ENCODE assay signal across 26 mouse cellular contexts in the genomic region with DNA sequence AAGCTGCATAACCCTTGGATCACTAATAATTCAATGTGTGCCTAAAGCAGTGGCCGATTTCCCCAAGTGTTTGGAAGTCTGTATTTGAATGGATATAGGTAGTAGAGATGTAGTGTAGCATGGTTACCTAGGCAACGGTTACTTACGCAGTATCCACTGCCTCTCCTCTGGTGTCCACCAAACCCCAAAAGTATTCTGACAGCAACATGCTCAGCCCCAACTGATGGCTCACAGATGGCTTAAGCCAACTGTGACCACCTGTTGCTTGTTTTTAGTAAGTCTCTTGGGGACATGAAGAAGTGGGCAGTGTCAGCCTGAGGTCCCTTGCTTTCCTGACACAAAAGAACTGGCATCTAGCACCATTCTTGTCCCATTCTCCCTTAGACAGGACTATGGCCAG. TPM values are rescaled to one million over a fixed set of nuclear protein-coding genes. Genes with fewer than 3 reads are reported as not detected.
DNase-seq lines count a peak whose midpoint lies in the region; ATAC-seq and TF ChIP-seq lines count a peak whose summit lies in the region.
"Had no signal": no experiment of that assay in that cellular context is flagged by ENCODE, and none has a peak within 500 bp of the region (broad histone marks: within the 10 kb centered on the region; RNA-seq: fewer than 3 reads in every experiment).

No protein-coding gene starts in this region.

- peak; percentile 32 for DNase-seq in cerebellum, adult 11-12 months
- DNase-seq in cerebellum, adult 8-10 months: no peak
- DNase-seq in embryo, embryonic 10 days (ENCODE audit: low spot score): peak; percentile 22
- no peak for DNase-seq in embryo, embryonic 11 days
- DNase-seq in limb, embryonic 14.5 days (ENCODE audit: low spot score): no peak
- no peak for DNase-seq in limb, embryonic 10.5 days (ENCODE audit: low spot score)
- DNase-seq in adrenal gland, postnatal 10 days: no peak
- DNase-seq: adrenal gland, adult 8-10 months; gastrocnemius, postnatal 14 days; heart, postnatal 14 days; kidney, adult 9 months; kidney, postnatal 10 days; layer of hippocampus, postnatal 36 days; liver, postnatal 0 days; lung, postnatal 36 days; right cerebral cortex, postnatal 25 days; thymus, postnatal 14 days had no signal

- H3K4me2 ChIP-seq in limb, embryonic 14.5 days (replicated peaks; ENCODE audit: low read depth, low read length, severe bottlenecking): no peak overlapping the region
- H3K4me2 ChIP-seq: embryonic facial prominence, embryonic 12.5 days; limb, embryonic 12.5 days; liver, embryonic 12.5 days; midbrain, embryonic 11.5 days; stomach, embryonic 15.5 days had no signal

- H3K9ac ChIP-seq in limb, embryonic 14.5 days (ENCODE audit: low read depth, low read length, severe bottlenecking): no peak overlapping the region
- H3K9ac ChIP-seq: embryonic facial prominence, embryonic 12.5 days; limb, embryonic 12.5 days; liver, embryonic 12.5 days; liver, postnatal 0 days; stomach, embryonic 15.5 days had no signal

- peak; percentile 36; the same call in 1 of the 2 replicates for ATAC-seq in limb, embryonic 14.5 days (ENCODE audit: low FRiP score, low read depth)
- ATAC-seq: forebrain, embryonic 16.5 days; intestine, embryonic 16.5 days; liver, embryonic 12.5 days; liver, postnatal 0 days; midbrain, embryonic 16.5 days had no signal

- H3K4me1 ChIP-seq in limb, embryonic 14.5 days (ENCODE audit: control insufficient read depth, insufficient read depth, low read length): no peaks in the 10 kb centered on the region
- H3K4me1 ChIP-seq in limb, embryonic 10.5 days: no peaks in the 10 kb centered on the region
- H3K4me1 ChIP-seq: embryonic facial prominence, embryonic 12.5 days; limb, embryonic 12.5 days; stomach, embryonic 15.5 days had no signal

- WGBS in limb, embryonic 14.5 days: 97% methylated on average over 3 of the region's 3 CpGs
- 94% methylated on average over 3 of the region's 3 CpGs for WGBS in limb, embryonic 10.5 days

- no peaks in the 10 kb centered on the region for H3K9me3 ChIP-seq in limb, embryonic 14.5 days (ENCODE audit: control insufficient read depth, low read length)
- no peaks in the 10 kb centered on the region for H3K9me3 ChIP-seq in limb, embryonic 10.5 days (replicated peaks)
- H3K9me3 ChIP-seq: embryonic facial prominence, embryonic 12.5 days; liver, embryonic 12.5 days; stomach, embryonic 15.5 days had no signal

- H3K27ac ChIP-seq in limb, embryonic 14.5 days (replicated peaks; ENCODE audit: low read depth, low read length): no peak overlapping the region
- H3K27ac ChIP-seq in limb, embryonic 10.5 days: no peak overlapping the region
- H3K27ac ChIP-seq: embryonic facial prominence, embryonic 12.5 days; limb, embryonic 12.5 days; liver, embryonic 12.5 days; stomach, embryonic 15.5 days had no signal

- TF ChIP-seq POLR2A in limb, embryonic 14.5 days (IDR thresholded peaks at IDR 0.05; ENCODE audit: borderline replicate concordance, extremely low read depth, insufficient read depth, insufficient read length): no peak

- H3K36me3 ChIP-seq in limb, embryonic 14.5 days (ENCODE audit: control insufficient read depth, insufficient read depth, low read length): peaks cover 45% of the 10 kb centered on the region
- peaks cover 53% of the 10 kb centered on the region for H3K36me3 ChIP-seq in limb, embryonic 10.5 days

- H3K27me3 ChIP-seq in limb, embryonic 14.5 days (ENCODE audit: control insufficient read depth, insufficient read depth, low read length): no peaks in the 10 kb centered on the region
- H3K27me3 ChIP-seq in limb, embryonic 10.5 days (ENCODE audit: low read depth, poor library complexity, severe bottlenecking): no peaks in the 10 kb centered on the region
- H3K27me3 ChIP-seq: CH12.LX; embryonic facial prominence, embryonic 12.5 days; limb, embryonic 12.5 days; liver, embryonic 12.5 days; stomach, embryonic 15.5 days had no signal

- no peak overlapping the region for H3K4me3 ChIP-seq in limb, embryonic 14.5 days (replicated peaks; ENCODE audit: low read length)
- H3K4me3 ChIP-seq in limb, embryonic 10.5 days: no peak overlapping the region
- H3K4me3 ChIP-seq: embryonic facial prominence, embryonic 12.5 days; limb, embryonic 12.5 days; liver, embryonic 12.5 days; stomach, embryonic 15.5 days had no signal

RNA-seq across cellular contexts. Expression of gene Zbed3, which starts 25.1 kb away (rescaled TPM):
- 80.2 and 102 TPM in 2 replicates for polyA plus RNA-seq in limb, embryonic 14.5 days (2012; rRNA removed)
- polyA plus RNA-seq in limb, embryonic 14.5 days (2014; fragmentation: Nextera tagmentation; extraction: Ambion mirVana): 68.8 and 75.5 TPM in 2 replicates
- polyA plus RNA-seq in limb, embryonic 10.5 days (2016; fragmentation: Nextera tagmentation; extraction: Ambion mirVana): 81.8 and 98.6 TPM in 2 replicates
- total RNA-seq in adrenal gland, postnatal 10 days (2021): 10 to 100 TPM; 34.9 to 36.3 TPM

RNA-seq across cellular contexts. Expression of gene Aggf1, which starts 26.7 kb away (rescaled TPM):
- 20.0 and 24.4 TPM in 2 replicates for polyA plus RNA-seq in limb, embryonic 14.5 days (2012; rRNA removed)
- polyA plus RNA-seq in limb, embryonic 14.5 days (2014; fragmentation: Nextera tagmentation; extraction: Ambion mirVana): 32.9 and 37.1 TPM in 2 replicates
- polyA plus RNA-seq in limb, embryonic 10.5 days (2016; fragmentation: Nextera tagmentation; extraction: Ambion mirVana): 38.9 and 44.6 TPM in 2 replicates
- 10 to 100 TPM; 30.0 to 36.7 TPM for total RNA-seq in adrenal gland, postnatal 10 days (2021)

Comparison
In these comparisons a context has a peak if more than half of its experiments do, and no peak if none do; other contexts are left out.
1. DNase-seq: peak in cerebellum, adult 11-12 months (single experiment) and embryo, embryonic 10 days (single experiment); none in cerebellum, adult 8-10 months (single experiment), embryo, embryonic 11 days (single experiment), limb, embryonic 14.5 days (single experiment), limb, embryonic 10.5 days (single experiment) and adrenal gland, postnatal 10 days (single experiment).